Mouse (Mus musculus) kidney, adult 2 months (tissue): ENCODE results near the gene Slc22a3. TPM values are rescaled to one million over a fixed set of nuclear protein-coding genes. Genes with fewer than 3 reads are reported as not detected.

Source experiments
- DNase-seq: peaks from one replicate; pipeline ENCODE4 v3.0.0; 2021
- H3K27ac ChIP-seq: fragments of 200-500 bp; 2 replicates; pipeline ENCODE4 v1.5.1; 2012; ENCODE audit warnings: low read depth, low read length, control low read depth, inconsistent platforms; ENCODE audit not compliant: insufficient read depth
- H3K27me3 ChIP-seq: fragments of 200-500 bp; replicated peaks from 2 replicates; pipeline ENCODE4 v1.6.1; 2012; ENCODE audit warnings: mild to moderate bottlenecking, moderate library complexity, low read length, inconsistent platforms; ENCODE audit not compliant: control insufficient read depth, insufficient read depth
- H3K36me3 ChIP-seq: fragments of 200-500 bp; 2 replicates; pipeline ENCODE4 v1.6.1; 2012; ENCODE audit warnings: mild to moderate bottlenecking, moderate library complexity, low read length, inconsistent platforms; ENCODE audit not compliant: control insufficient read depth, insufficient read depth
- H3K4me1 ChIP-seq: fragments of 200-500 bp; 2 replicates; pipeline ENCODE4 v1.6.1; 2011; ENCODE audit warnings: low read length; ENCODE audit not compliant: control insufficient read depth, insufficient read depth
- H3K4me3 ChIP-seq: fragments of 200-500 bp; 2 replicates; pipeline ENCODE4 v1.5.1; 2011; ENCODE audit warnings: mild to moderate bottlenecking, low read depth, low read length, control low read depth; ENCODE audit not compliant: insufficient read depth
- CTCF ChIP-seq: fragments of 200-500 bp; conservative IDR thresholded peaks from 2 replicates; pipeline ENCODE4 v1.5.1; 2011; ENCODE audit warnings: low read depth, mild to moderate bottlenecking, control low read depth, low read length, moderate library complexity, mixed read lengths; ENCODE audit not compliant: insufficient read depth, insufficient read length
- POLR2A ChIP-seq: fragments of 200-500 bp; IDR thresholded peaks from one replicate; pipeline ENCODE4 v1.6.1; 2011; ENCODE audit warnings: low read depth, low read length, control low read depth
- WGBS: fragments of 180-500 bp; shearing (Covaris S2); methylation state at CpG from one replicate; pipeline ENCODE4 v1.1.7; 2018; 5-methylcytosine and 5-hydroxymethylcytosine counted together
- polyA plus RNA-seq: library from polyadenylated mRNA; depleted of rRNA; stranded (reverse); fragments of >200 nt; gene quantifications from 2 replicates; pipeline ENCODE4 v1.2.3, GENCODE M21; 2012

Gene Slc22a3
- polyA plus RNA-seq, 1 experiment: 1.4 TPM

DNA sequence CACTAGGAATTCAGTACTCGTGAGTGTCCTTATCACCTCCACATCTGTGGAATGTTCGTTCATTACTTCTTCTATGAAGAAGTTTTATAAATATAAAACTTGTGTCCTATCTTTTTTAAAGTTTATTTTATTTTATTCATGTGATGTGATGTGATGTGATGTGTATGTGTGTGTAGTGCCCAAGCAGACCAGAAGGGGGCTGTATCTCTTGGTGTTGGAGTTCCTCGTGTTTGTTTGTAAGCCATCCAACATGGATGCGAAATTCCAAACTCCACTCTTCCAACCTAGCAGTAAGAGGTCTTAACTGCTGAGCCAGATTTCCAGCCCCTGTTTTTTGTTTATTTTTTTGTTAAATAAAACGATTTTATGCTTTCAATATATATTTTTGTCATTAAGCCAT, 6.5 kb upstream of the Slc22a3 start:
- Histone ChIP-seq H3K4me1 (no peaks in the 10 kb centered on the region), H3K4me3 (no peak overlapping the region), H3K27me3 (no peaks in the 10 kb centered on the region), H3K36me3 (no peaks in the 10 kb centered on the region), H3K27ac (no peak overlapping the region)
- 76% methylated on average over 5 of the region's 5 CpGs for WGBS
- no peak for TF ChIP-seq POLR2A
- TF ChIP-seq CTCF: no peak
- no peak for DNase-seq

DNA sequence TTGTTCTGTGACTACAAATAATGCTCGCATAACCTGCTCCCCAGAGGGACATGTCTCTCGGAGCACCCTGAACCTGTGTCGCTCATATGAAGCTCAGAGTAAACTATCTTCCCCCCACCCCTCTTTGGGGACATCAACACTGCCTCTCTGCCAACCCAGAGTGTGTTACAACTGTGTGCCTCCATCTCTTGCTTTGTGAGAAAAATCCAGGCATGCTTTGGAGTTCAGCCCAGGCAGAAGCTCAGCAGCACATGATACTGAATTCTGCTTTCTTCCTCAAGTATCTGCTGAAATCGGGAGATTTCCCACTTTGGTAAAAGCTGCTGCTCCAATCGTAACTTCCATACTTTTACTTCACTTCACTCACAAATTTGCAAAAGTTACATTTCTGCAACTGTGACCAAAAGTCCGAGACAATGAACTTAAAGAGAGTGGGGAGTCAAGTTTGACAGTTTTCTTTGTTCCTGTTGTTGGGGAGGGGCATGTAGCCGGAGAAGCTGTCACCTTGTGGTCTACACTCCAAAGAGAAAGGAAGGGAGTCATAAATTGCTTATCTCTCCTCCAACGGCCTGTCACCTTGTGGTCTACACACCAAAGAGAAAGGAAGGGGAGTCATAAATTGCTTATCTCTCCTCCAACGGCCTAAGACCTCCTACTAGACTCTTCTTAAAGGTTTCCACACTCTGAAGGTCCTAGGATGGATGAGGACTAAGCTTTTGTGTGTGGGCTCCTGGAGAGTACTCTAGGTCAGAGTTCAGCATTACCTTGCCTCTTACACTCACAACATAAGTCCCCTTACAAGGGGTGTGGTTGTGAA, 5.8 kb upstream of the Slc22a3 start:
- H3K4me1 ChIP-seq: no peaks in the 10 kb centered on the region
- TF ChIP-seq POLR2A (no peak), CTCF (no peak)
- no peak overlapping the region for H3K27ac ChIP-seq
- WGBS: 49% methylated on average over 9 of the region's 9 CpGs
- no peaks in the 10 kb centered on the region for H3K36me3 ChIP-seq
- H3K4me3 ChIP-seq: no peak overlapping the region
- DNase-seq: no peak
- no peaks in the 10 kb centered on the region for H3K27me3 ChIP-seq

- no peak for DNase-seq
- Histone ChIP-seq H3K27ac (no peak overlapping the region), H3K4me1 (no peaks in the 10 kb centered on the region), H3K4me3 (no peak overlapping the region), H3K27me3 (no peaks in the 10 kb centered on the region; the same call in 1 of the 2 replicates), H3K36me3 (no peaks in the 10 kb centered on the region)
- 88% methylated on average over 3 of the region's 3 CpGs for WGBS
- TF ChIP-seq POLR2A: no peak
- no peak for TF ChIP-seq CTCF
Observed at GRCm38 (mm10) chr17:12511193-12511592, 3.7 kb upstream of the Slc22a3 start.

DNA sequence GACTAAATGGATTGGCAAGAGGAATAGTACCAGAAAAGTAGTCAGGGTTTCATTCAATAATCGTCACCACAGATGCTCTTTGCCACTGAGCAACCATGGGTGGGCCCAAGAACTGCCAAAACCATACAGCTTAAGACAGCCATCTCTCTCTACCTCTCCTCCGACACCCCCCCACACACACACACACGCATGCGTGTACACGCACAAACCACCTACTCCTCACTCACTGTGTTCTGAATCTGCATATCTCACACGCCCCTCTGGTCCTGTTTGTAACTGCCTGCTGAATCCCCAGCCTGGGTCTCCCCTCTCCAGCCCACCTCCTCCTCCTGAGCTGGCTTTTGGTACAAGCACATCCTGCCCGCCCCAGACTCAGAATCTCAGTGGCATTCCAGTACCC, 872 bp upstream of the Slc22a3 start:
- no peaks in the 10 kb centered on the region for H3K36me3 ChIP-seq
- H3K27ac ChIP-seq: no peak overlapping the region
- H3K27me3 ChIP-seq: no peaks in the 10 kb centered on the region; the same call in 1 of the 2 replicates
- H3K4me1 ChIP-seq: no peaks in the 10 kb centered on the region
- TF ChIP-seq CTCF: no peak
- no peak for TF ChIP-seq POLR2A
- DNase-seq: no peak
- H3K4me3 ChIP-seq: no peak overlapping the region
- WGBS: 35% methylated on average over 7 of the region's 7 CpGs

DNA sequence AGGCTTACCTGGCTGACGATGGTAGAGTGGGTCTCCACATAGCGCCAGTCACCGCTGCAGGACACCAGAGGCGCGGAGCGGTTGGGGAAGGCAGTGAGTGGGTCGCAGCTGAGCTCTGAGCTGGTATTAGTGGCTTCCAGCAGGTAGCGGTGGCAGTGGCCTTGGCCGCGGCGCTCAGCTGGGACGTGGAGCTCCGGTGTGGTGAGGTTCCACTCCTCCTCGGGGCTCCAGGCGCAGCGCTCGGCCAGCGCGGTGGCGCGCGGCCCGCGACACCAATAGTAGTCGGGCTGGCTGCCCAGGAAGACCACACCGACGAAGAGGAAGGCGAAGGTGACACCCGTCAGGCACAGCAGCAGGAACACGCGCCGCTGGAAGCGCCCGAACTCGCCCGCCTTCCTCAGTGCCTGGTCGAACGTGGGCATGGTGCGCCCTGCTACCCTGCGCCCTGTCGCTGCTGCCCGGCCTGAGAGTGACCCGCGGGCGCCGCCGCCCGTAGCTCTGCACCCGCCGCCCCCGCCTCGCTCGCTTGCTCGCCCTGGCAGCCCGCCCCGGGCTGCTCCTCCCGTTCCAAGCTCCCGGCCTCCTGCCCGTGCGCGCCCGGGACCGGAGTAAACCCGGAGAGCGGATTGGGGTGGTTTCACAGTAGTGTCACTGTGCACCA, 471 bp downstream of the Slc22a3 start:
- TF ChIP-seq CTCF (no peak), POLR2A (no peak)
- DNase-seq: peak; percentile 38
- H3K27ac ChIP-seq: no peak overlapping the region
- H3K27me3 ChIP-seq: no peaks in the 10 kb centered on the region; the same call in 1 of the 2 replicates
- H3K4me3 ChIP-seq: no peak overlapping the region
- 1% methylated on average over 64 of the region's 65 CpGs for WGBS
- H3K4me1 ChIP-seq: no peaks in the 10 kb centered on the region
- H3K36me3 ChIP-seq: no peaks in the 10 kb centered on the region

GRCm38 (mm10) chr17:12505708-12506107, 1.8 kb downstream of the Slc22a3 start:
- TF ChIP-seq POLR2A (no peak), CTCF (no peak)
- no peak for DNase-seq
- no peak overlapping the region for H3K4me3 ChIP-seq
- no peaks in the 10 kb centered on the region; the same call in 1 of the 2 replicates for H3K27me3 ChIP-seq
- 73% methylated on average over 6 of the region's 6 CpGs for WGBS
- no peaks in the 10 kb centered on the region for H3K36me3 ChIP-seq
- no peaks in the 10 kb centered on the region for H3K4me1 ChIP-seq
- no peak overlapping the region for H3K27ac ChIP-seq

- DNase-seq: no peak
- H3K27ac ChIP-seq: no peak overlapping the region
- no peaks in the 10 kb centered on the region for H3K27me3 ChIP-seq
- 78% methylated on average over 8 of the region's 8 CpGs for WGBS
- H3K36me3 ChIP-seq: no peaks in the 10 kb centered on the region
- TF ChIP-seq CTCF: no peak
- no peak for TF ChIP-seq POLR2A
- no peak overlapping the region for H3K4me3 ChIP-seq
- no peaks in the 10 kb centered on the region for H3K4me1 ChIP-seq
Observed at GRCm38 (mm10) chr17:12499426-12499825, 8.1 kb downstream of the Slc22a3 start.
